Mouse (Mus musculus) heart, embryonic 14.5 days (tissue): ENCODE results near the gene Helz. TPM values are rescaled to one million over a fixed set of nuclear protein-coding genes. Genes with fewer than 3 reads are reported as not detected.

Experiments
- ATAC-seq: fragments of 200-750 bp; cut with Nextera tagmentation; 2 replicates; pipeline ENCODE4 v1.8.0; 2017; ENCODE audit warnings: low read depth, moderate TSS enrichment; ENCODE audit not compliant: insufficient number of reproducible peaks, insufficient read depth, low FRiP score
- H3K27ac ChIP-seq, 2 experiments: fragments of 200-500 bp in 1 of 2; fragments of 300-500 bp in 1 of 2; sonication (generic) in 1 of 2; replicated peaks in 1 of 2; 2 replicates each; pipeline ENCODE4 v1.5.1; 2012 to 2014; ENCODE audit warnings: low read depth in 2 of 2, low read length in 2 of 2, control low read depth in 1 of 2, mild to moderate bottlenecking in 1 of 2, mixed read lengths in 1 of 2; ENCODE audit not compliant: control insufficient read depth in 1 of 2, insufficient read depth in 1 of 2
- H3K27me3 ChIP-seq: fragments of 300-500 bp; sonication (generic); 2 replicates; pipeline ENCODE4 v1.6.1; 2014; ENCODE audit warnings: mild to moderate bottlenecking, low read length, control low read depth; ENCODE audit not compliant: control insufficient read depth, insufficient read depth
- H3K36me3 ChIP-seq: fragments of 300-500 bp; sonication (generic); 2 replicates; pipeline ENCODE4 v1.6.1; 2014; ENCODE audit warnings: mild to moderate bottlenecking, control low read depth, low read length, mixed read lengths; ENCODE audit not compliant: control insufficient read depth, insufficient read depth
- H3K4me1 ChIP-seq, 2 experiments: fragments of 200-500 bp in 1 of 2; fragments of 300-500 bp in 1 of 2; sonication (generic) in 1 of 2; 2 replicates each; pipeline ENCODE4 v1.6.1; 2012 to 2014; ENCODE audit warnings: low read length in 2 of 2, control low read depth in 1 of 2, mixed read lengths in 1 of 2; ENCODE audit not compliant: control insufficient read depth in 2 of 2, insufficient read depth in 2 of 2
- H3K4me2 ChIP-seq: fragments of 300-500 bp; sonication (generic); 2 replicates; pipeline ENCODE4 v1.6.1; 2014; ENCODE audit warnings: mild to moderate bottlenecking, low read length
- H3K4me3 ChIP-seq, 2 experiments: fragments of 200-500 bp in 1 of 2; fragments of 300-500 bp in 1 of 2; sonication (generic) in 1 of 2; 2 replicates each; pipeline ENCODE4 v1.5.1; 2012 to 2014; ENCODE audit warnings: low read length in 2 of 2, mild to moderate bottlenecking in 2 of 2, control low read depth in 1 of 2, low read depth in 1 of 2, moderate library complexity in 1 of 2; ENCODE audit not compliant: control insufficient read depth in 1 of 2, insufficient read depth in 1 of 2
- H3K9ac ChIP-seq: fragments of 300-500 bp; sonication (generic); 2 replicates; pipeline ENCODE4 v1.6.1; 2014; ENCODE audit warnings: mild to moderate bottlenecking, low read length
- H3K9me3 ChIP-seq: fragments of 300-500 bp; sonication (generic); 2 replicates; pipeline ENCODE4 v1.6.1; 2016; ENCODE audit warnings: low read length, control low read depth; ENCODE audit not compliant: control insufficient read depth
- WGBS: fragments of 180-500 bp; shearing (Covaris S2); extraction: QIAGEN DNeasy Blood & Tissue Kit; methylation state at CpG from one replicate; pipeline ENCODE4 v1.1.7; 2014; 5-methylcytosine and 5-hydroxymethylcytosine counted together
- polyA plus RNA-seq: library from polyadenylated mRNA; unstranded; fragments of >200 nt; fragmentation: Nextera tagmentation; extraction: Ambion mirVana; gene quantifications from 2 replicates; pipeline ENCODE4 v1.2.1, GENCODE M21; 2014

The Helz gene
- polyA plus RNA-seq, 1 experiment from 2014 or later = 17.5 TPM

GRCm38 (mm10) chr11:107675246-107675645 lies 127.5 kb downstream of the Helz start:
- Histone ChIP-seq H3K4me3 (no peak overlapping the region), H3K27me3 (no peaks in the 10 kb centered on the region), H3K9me3 (no peaks in the 10 kb centered on the region), H3K9ac (no peak overlapping the region), H3K27ac (no peak overlapping the region), H3K4me2 (no peak overlapping the region), H3K36me3 (peaks cover 57% of the 10 kb centered on the region), H3K4me1 (no peaks in the 10 kb centered on the region)
- 82% methylated on average over 10 of the region's 10 CpGs for WGBS
- ATAC-seq = no peak

- Histone ChIP-seq H3K27me3 (no peaks in the 10 kb centered on the region), H3K9ac (no peak overlapping the region), H3K4me1 (no peaks in the 10 kb centered on the region), H3K27ac (no peak overlapping the region), H3K4me3 (no peak overlapping the region), H3K4me2 (no peak overlapping the region), H3K9me3 (no peaks in the 10 kb centered on the region), H3K36me3 (peaks cover 48% of the 10 kb centered on the region)
- ATAC-seq = no peak
- 76% methylated on average over 17 of the region's 17 CpGs for WGBS
These were observed 128.6 kb downstream of the Helz start for GRCm38 (mm10) chr11:107676207-107676940.

GRCm38 (mm10) chr11:107682694-107683355 lies 135.1 kb downstream of the Helz start:
- Histone ChIP-seq H3K9ac (no peak overlapping the region), H3K4me3 (no peak overlapping the region), H3K4me1 (no peaks in the 10 kb centered on the region; a peak in 1 of 4 replicates), H3K4me2 (no peak overlapping the region), H3K27ac (no peak overlapping the region), H3K27me3 (no peaks in the 10 kb centered on the region), H3K36me3 (peaks cover 42% of the 10 kb centered on the region), H3K9me3 (no peaks in the 10 kb centered on the region)
- ATAC-seq = no peak
- 82% methylated on average over 9 of the region's 9 CpGs for WGBS

- H3K27ac ChIP-seq = no peak overlapping the region
- no peak overlapping the region for H3K9ac ChIP-seq
- ATAC-seq = no peak
- peaks cover 47% of the 10 kb centered on the region for H3K36me3 ChIP-seq
- no peak overlapping the region for H3K4me3 ChIP-seq
- no peaks in the 10 kb centered on the region for H3K9me3 ChIP-seq
- H3K27me3 ChIP-seq = no peaks in the 10 kb centered on the region
- H3K4me1 ChIP-seq = no peaks in the 10 kb centered on the region; a peak in 1 of 4 replicates
- WGBS = 76% methylated on average over 19 of the region's 19 CpGs
- no peak overlapping the region for H3K4me2 ChIP-seq
These were observed 136.1 kb downstream of the Helz start for GRCm38 (mm10) chr11:107683544-107684465.

- no peak for ATAC-seq
- H3K4me1 ChIP-seq = no peaks in the 10 kb centered on the region; a peak in 1 of 4 replicates
- no peak overlapping the region for H3K4me2 ChIP-seq
- no peaks in the 10 kb centered on the region for H3K27me3 ChIP-seq
- no peak overlapping the region for H3K27ac ChIP-seq
- WGBS = 82% methylated on average over 20 of the region's 20 CpGs
- no peaks in the 10 kb centered on the region for H3K9me3 ChIP-seq
- peaks cover 47% of the 10 kb centered on the region for H3K36me3 ChIP-seq
- no peak overlapping the region for H3K9ac ChIP-seq
- H3K4me3 ChIP-seq = no peak overlapping the region
These were observed 138.6 kb downstream of the Helz start for GRCm38 (mm10) chr11:107686290-107686689.

- 94% methylated on average over 10 of the region's 10 CpGs for WGBS
- Histone ChIP-seq H3K4me3 (no peak overlapping the region), H3K4me2 (no peak overlapping the region), H3K27ac (no peak overlapping the region), H3K9ac (no peak overlapping the region), H3K9me3 (no peaks in the 10 kb centered on the region), H3K36me3 (peaks cover 42% of the 10 kb centered on the region), H3K4me1 (peaks cover 0 to 2% of the 10 kb centered on the region in 2 experiments; a peak in 1 of 4 replicates), H3K27me3 (no peaks in the 10 kb centered on the region)
- no peak for ATAC-seq
These were observed 140.8 kb downstream of the Helz start for GRCm38 (mm10) chr11:107688480-107688879.

- Histone ChIP-seq H3K27ac (no peak overlapping the region), H3K36me3 (peaks cover 19% of the 10 kb centered on the region), H3K9me3 (no peaks in the 10 kb centered on the region), H3K9ac (no peak overlapping the region), H3K4me1 (0 out of 4 replicates have a peak, but pooled peaks cover 0 to 2% of the 10 kb centered on the region in 2 experiments), H3K27me3 (no peaks in the 10 kb centered on the region), H3K4me3 (no peak overlapping the region), H3K4me2 (no peak overlapping the region)
- 33% methylated on average over 8 of the region's 8 CpGs for WGBS
- no peak for ATAC-seq
These were observed 143.8 kb downstream of the Helz start for GRCm38 (mm10) chr11:107691569-107691968.
